ENCODE assay signal across 12 mouse cellular contexts in the genomic region with DNA sequence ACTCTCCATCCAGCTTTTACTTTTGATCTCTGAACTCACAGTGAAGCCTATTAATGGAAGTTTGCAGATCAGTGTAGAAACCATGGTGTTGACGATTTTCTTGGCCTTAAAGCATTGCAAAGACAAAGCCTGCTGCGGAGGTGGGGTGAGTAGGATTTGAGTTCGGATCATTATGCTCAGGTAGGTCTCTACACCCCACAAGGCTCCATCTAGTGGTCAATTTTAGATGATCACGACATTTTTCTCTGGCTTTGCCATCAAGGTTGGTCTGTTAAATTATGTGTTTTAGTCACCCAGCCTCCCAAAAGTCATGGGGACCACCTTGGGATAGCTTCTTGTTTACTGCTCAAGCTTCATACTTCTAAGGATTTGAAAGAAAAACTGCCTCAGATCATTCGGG.
DNase-seq lines count a peak whose midpoint lies in the region; ATAC-seq and TF ChIP-seq lines count a peak whose summit lies in the region.
"Had no signal": no experiment of that assay in that cellular context is flagged by ENCODE, and none has a peak within 500 bp of the region (broad histone marks: within the 10 kb centered on the region; RNA-seq: fewer than 3 reads in every experiment).

No protein-coding gene starts in this region.

- no peak for ATAC-seq in intestine, postnatal 0 days
- no peak for ATAC-seq in intestine, embryonic 16.5 days

- H3K4me2 ChIP-seq in intestine, postnatal 0 days (replicated peaks; ENCODE audit: low read depth) = no peak overlapping the region
- H3K4me2 ChIP-seq in intestine, embryonic 16.5 days (ENCODE audit: low read depth, low read length) = no peak overlapping the region
- H3K4me2 ChIP-seq: heart, embryonic 13.5 days; hindbrain, embryonic 15.5 days had no signal

- DNase-seq in thymus, postnatal 0 days (ENCODE audit: low spot score) = peak; percentile 16
- no peak for DNase-seq in thymus, adult 18-20 months
- peak; percentile 9 for DNase-seq in WW6 (ENCODE audit: low read depth, low spot score)
- DNase-seq in splenic B cell, adult 2 months (ENCODE audit: low read depth, low spot score) = peak; percentile 5
- DNase-seq in layer of hippocampus, adult 8-10 months (ENCODE audit: low spot score in 2 of 2) = no peak
- no peak for DNase-seq in urinary bladder, postnatal 25 days (ENCODE audit: low spot score)
- DNase-seq: lung, postnatal 10 days had no signal

- H3K27ac ChIP-seq in intestine, postnatal 0 days (ENCODE audit: low read depth, low read length) = no peak overlapping the region
- no peak overlapping the region for H3K27ac ChIP-seq in intestine, embryonic 16.5 days (ENCODE audit: low read length)
- H3K27ac ChIP-seq: heart, embryonic 13.5 days; hindbrain, embryonic 15.5 days; limb, embryonic 10.5 days had no signal

- no peaks in the 10 kb centered on the region for H3K36me3 ChIP-seq in intestine, postnatal 0 days (ENCODE audit: control insufficient read depth, insufficient read depth)
- no peaks in the 10 kb centered on the region for H3K36me3 ChIP-seq in intestine, embryonic 16.5 days (ENCODE audit: control insufficient read depth, insufficient read depth, low read length)
- H3K36me3 ChIP-seq in splenic B cell, adult 2 months (ENCODE audit: control insufficient read depth, insufficient read depth, low read length, poor library complexity, severe bottlenecking) = no peaks in the 10 kb centered on the region
- H3K36me3 ChIP-seq: heart, embryonic 13.5 days; hindbrain, embryonic 15.5 days; limb, embryonic 10.5 days had no signal

- no peaks in the 10 kb centered on the region for H3K9me3 ChIP-seq in intestine, postnatal 0 days (ENCODE audit: control insufficient read depth)
- H3K9me3 ChIP-seq in intestine, embryonic 16.5 days (ENCODE audit: control insufficient read depth, low read length) = no peaks in the 10 kb centered on the region
- H3K9me3 ChIP-seq: heart, embryonic 13.5 days; hindbrain, embryonic 15.5 days; limb, embryonic 10.5 days had no signal

- H3K9ac ChIP-seq in intestine, postnatal 0 days (ENCODE audit: low read depth, low read length) = no peak overlapping the region
- no peak overlapping the region for H3K9ac ChIP-seq in intestine, embryonic 16.5 days (ENCODE audit: low read depth, low read length)
- H3K9ac ChIP-seq: heart, embryonic 13.5 days; hindbrain, embryonic 15.5 days had no signal

- 72% methylated on average over 5 of the region's 5 CpGs for WGBS in intestine, postnatal 0 days
- WGBS in intestine, embryonic 16.5 days = 63% methylated on average over 5 of the region's 5 CpGs

- 0 out of 2 replicates have a peak, but pooled peaks cover 3% of the 10 kb centered on the region for H3K27me3 ChIP-seq in intestine, postnatal 0 days (replicated peaks; ENCODE audit: control insufficient read depth, insufficient read depth, low read length)
- no peaks in the 10 kb centered on the region for H3K27me3 ChIP-seq in intestine, embryonic 16.5 days (replicated peaks; ENCODE audit: control insufficient read depth, insufficient read depth, low read length)
- H3K27me3 ChIP-seq in splenic B cell, adult 2 months (ENCODE audit: control insufficient read depth, insufficient read depth, low read length, poor library complexity, severe bottlenecking) = no peaks in the 10 kb centered on the region

- H3K4me1 ChIP-seq in intestine, postnatal 0 days (replicated peaks; ENCODE audit: control insufficient read depth, insufficient read depth, low read length) = no peaks in the 10 kb centered on the region
- H3K4me1 ChIP-seq in intestine, embryonic 16.5 days (ENCODE audit: control insufficient read depth, insufficient read depth, low read length) = no peaks in the 10 kb centered on the region
- H3K4me1 ChIP-seq: heart, embryonic 13.5 days had no signal

- H3K4me3 ChIP-seq in intestine, postnatal 0 days (ENCODE audit: low read depth, low read length) = no peak overlapping the region
- H3K4me3 ChIP-seq in intestine, embryonic 16.5 days (ENCODE audit: low read length) = no peak overlapping the region
- H3K4me3 ChIP-seq: heart, embryonic 13.5 days; hindbrain, embryonic 15.5 days; limb, embryonic 10.5 days had no signal

- TF ChIP-seq CTCF in intestine, postnatal 0 days (IDR thresholded peaks at IDR 0.05; ENCODE audit: low read depth) = peak; percentile 60

Comparison
In these comparisons a context has a peak if more than half of its experiments do, and no peak if none do; other contexts are left out.
1. DNase-seq: peak in thymus, postnatal 0 days (single experiment), WW6 (single experiment) and splenic B cell, adult 2 months (single experiment); none in thymus, adult 18-20 months (0 of 2), layer of hippocampus, adult 8-10 months (0 of 2) and urinary bladder, postnatal 25 days (single experiment).